Mouse (Mus musculus) gastrocnemius, postnatal 4 days (tissue): ENCODE measurements around the gene 1700011L22Rik. TPM values are rescaled to one million over a fixed set of nuclear protein-coding genes. Genes with fewer than 3 reads are reported as not detected.

Source experiments
- DNase-seq, 2 experiments: peaks; one replicate each; pipeline ENCODE4 v3.0.0; 2021 to 2022; ENCODE audit warnings: low spot score in 2 of 2, mixed read lengths in 2 of 2
- total RNA-seq, 2 experiments: library from RNA; stranded (reverse); gene quantifications; 2 replicates each; pipeline ENCODE4 v1.2.3; 2021

The 1700011L22Rik gene
- total RNA-seq, 2 experiments from 2014 or later, result not detected

GRCm38 (mm10) chr8:79239996-79240395 is 8.4 kb downstream of the 1700011L22Rik start:
- DNase-seq, result no peak

GRCm38 (mm10) chr8:79239320-79239719 is 9.1 kb downstream of the 1700011L22Rik start:
- DNase-seq, result no peak

GRCm38 (mm10) chr8:79229266-79229888 is 19.0 kb downstream of the 1700011L22Rik start:
- no peak for DNase-seq

GRCm38 (mm10) chr8:79227916-79228315 is 20.5 kb downstream of the 1700011L22Rik start:
- no peak for DNase-seq

GRCm38 (mm10) chr8:79227194-79227593 is 21.2 kb downstream of the 1700011L22Rik start:
- DNase-seq, result no peak

DNA sequence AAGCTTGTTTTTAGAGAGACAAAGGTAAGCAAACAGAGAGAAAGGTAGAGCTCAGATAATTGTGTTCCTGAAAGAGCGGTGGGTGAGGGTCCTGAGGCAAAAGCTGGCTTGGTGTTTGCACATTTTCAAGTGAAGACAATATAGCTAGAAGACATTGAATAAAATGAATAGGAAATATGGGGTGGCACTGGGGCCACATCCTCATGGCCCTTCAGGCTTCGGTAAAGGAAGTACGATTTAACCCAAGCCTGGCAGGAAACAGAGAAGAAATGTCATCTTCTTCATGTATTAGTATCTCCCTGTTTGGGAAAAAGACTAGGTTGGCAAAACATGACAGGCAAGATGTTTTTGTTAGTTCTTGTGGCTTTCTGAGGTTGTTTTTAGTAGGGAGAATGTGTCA is 22.3 kb downstream of the 1700011L22Rik start:
- no peak for DNase-seq

GRCm38 (mm10) chr8:79225586-79225985 is 22.8 kb downstream of the 1700011L22Rik start:
- DNase-seq, result no peak

DNA sequence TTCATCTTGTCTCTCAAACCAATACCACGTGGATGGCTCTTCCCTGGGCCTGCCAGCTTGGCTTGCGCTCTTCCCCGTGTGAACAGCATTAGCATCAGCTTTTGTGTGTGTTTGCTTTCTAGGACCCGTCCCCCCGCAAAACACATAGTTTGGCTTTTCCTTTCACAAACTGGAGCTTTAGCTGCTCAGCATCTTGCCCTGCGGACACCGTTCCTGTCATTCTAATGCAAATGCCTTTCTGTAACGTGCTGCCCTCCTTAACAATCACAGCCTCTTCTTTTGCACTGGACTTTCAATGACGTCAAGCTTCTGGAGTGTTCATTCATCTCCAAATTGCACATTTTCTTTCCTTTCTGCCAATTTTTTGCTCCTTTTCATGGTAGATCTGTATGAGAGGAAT is 24.0 kb downstream of the 1700011L22Rik start:
- no peak for DNase-seq

GRCm38 (mm10) chr8:79222752-79223141 is 25.6 kb downstream of the 1700011L22Rik start:
- DNase-seq, result no peak

GRCm38 (mm10) chr8:79222106-79222751 is 26.1 kb downstream of the 1700011L22Rik start:
- no peak for DNase-seq

GRCm38 (mm10) chr8:79211630-79212029 is 36.7 kb downstream of the 1700011L22Rik start:
- DNase-seq, result no peak

- DNase-seq, result peak; percentile 41 to 49
These were observed 38.6 kb downstream of the 1700011L22Rik start for GRCm38 (mm10) chr8:79209641-79210358.

GRCm38 (mm10) chr8:79208691-79209640 is 39.4 kb downstream of the 1700011L22Rik start:
- peak in 1 of 2 experiments; percentile 24 for DNase-seq

- DNase-seq, result no peak
These were observed 40.2 kb downstream of the 1700011L22Rik start for GRCm38 (mm10) chr8:79208181-79208580.

DNA sequence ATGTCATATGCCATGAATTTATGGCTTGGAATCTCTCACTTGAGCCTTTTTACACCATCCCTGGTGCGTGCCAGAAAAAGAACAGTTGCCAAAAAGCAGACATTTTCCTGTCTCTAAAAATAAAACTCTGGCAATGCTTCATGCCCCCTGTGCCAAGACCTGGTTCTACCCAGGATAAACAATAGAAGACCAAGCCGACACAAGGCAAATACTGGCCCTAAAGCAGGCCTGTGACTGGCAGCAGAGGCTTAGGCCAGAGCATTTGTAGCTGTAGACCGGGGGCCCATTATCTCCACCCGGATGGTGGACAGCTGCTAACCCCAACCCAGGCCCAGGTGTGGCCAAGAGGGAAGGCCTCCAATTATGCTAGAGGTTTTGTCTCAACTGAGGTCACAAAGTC is 41.5 kb downstream of the 1700011L22Rik start:
- peak in 1 of 2 experiments; percentile 46 for DNase-seq

- DNase-seq, result no peak
These were observed 46.8 kb downstream of the 1700011L22Rik start for GRCm38 (mm10) chr8:79201446-79202147.

GRCm38 (mm10) chr8:79198675-79199074 is 49.7 kb downstream of the 1700011L22Rik start:
- no peak for DNase-seq

DNA sequence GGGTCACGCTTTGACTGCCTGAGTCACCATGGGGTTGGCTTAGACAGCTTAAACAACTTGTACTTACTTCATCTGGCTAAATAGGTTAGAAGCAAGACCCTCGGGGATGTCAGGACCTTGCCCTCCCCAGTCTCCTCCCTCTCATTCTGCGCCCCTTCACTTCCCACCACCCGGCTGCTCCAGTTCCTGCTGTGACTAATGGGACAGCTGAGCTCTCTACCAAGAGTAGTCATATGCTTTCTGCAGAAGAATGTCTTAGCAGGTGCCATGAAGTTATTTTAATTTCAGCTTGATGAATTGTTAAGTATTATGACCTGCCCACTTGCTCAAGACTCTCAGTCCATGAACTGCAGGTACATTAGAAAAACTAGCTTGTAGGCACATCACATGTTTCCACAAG is 51.9 kb downstream of the 1700011L22Rik start:
- no peak for DNase-seq

- no peak for DNase-seq
These were observed 58.3 kb downstream of the 1700011L22Rik start for GRCm38 (mm10) chr8:79190071-79190470.

GRCm38 (mm10) chr8:79185488-79185887 is 62.9 kb downstream of the 1700011L22Rik start:
- DNase-seq, result no peak
